Mouse (Mus musculus) CH12.LX (cell line): Measurements from ENCODE around the gene Gm20422. TPM values are rescaled to one million over a fixed set of nuclear protein-coding genes. Genes with fewer than 3 reads are reported as not detected.

Experiments used
- DNase-seq: peaks from one replicate; pipeline ENCODE4 v3.0.0-alpha.2; 2013; ENCODE audit errors: extremely low read depth
- H3K27ac ChIP-seq: 2 replicates; pipeline ENCODE4 v1.5.1; 2012; ENCODE audit warnings: low read depth, mild to moderate bottlenecking, control low read depth, moderate library complexity; ENCODE audit not compliant: insufficient read depth
- H3K27me3 ChIP-seq: replicated peaks from 2 replicates; pipeline ENCODE3; 2012; ENCODE audit warnings: inconsistent platforms
- H3K36me3 ChIP-seq, 2 experiments: replicated peaks in 1 of 2; 2 replicates each; pipeline versions ENCODE3 to v1.6.1; 2012; ENCODE audit warnings: inconsistent platforms in 1 of 2, low read length in 1 of 2, mild to moderate bottlenecking in 1 of 2, mixed read lengths in 1 of 2, moderate library complexity in 1 of 2; ENCODE audit not compliant: control insufficient read depth in 1 of 2, insufficient read depth in 1 of 2
- H3K4me1 ChIP-seq, 2 experiments: 2 replicates each; pipeline ENCODE4 v1.6.1; 2012; ENCODE audit warnings: inconsistent platforms in 1 of 2, moderate library complexity in 1 of 2; ENCODE audit not compliant: insufficient read depth in 2 of 2, control insufficient read depth in 1 of 2
- H3K4me2 ChIP-seq: 2 replicates; pipeline ENCODE4 v1.6.1; 2012; ENCODE audit warnings: low read depth, mild to moderate bottlenecking, control low read depth; ENCODE audit not compliant: poor library complexity, insufficient read depth, severe bottlenecking
- H3K4me3 ChIP-seq, 3 experiments: fragments of 150-350 bp in 1 of 3; sonication (generic) in 1 of 3; replicated peaks in 1 of 3; 2 replicates each; pipeline versions ENCODE3 to v1.5.1; 2011 to 2012; ENCODE audit warnings: low read depth in 2 of 3, low read length in 2 of 3, mild to moderate bottlenecking in 2 of 3, moderate library complexity in 2 of 3, control low read depth in 1 of 3, improper control_type of control experiment in 1 of 3, inconsistent platforms in 1 of 3, mixed read lengths in 1 of 3; ENCODE audit not compliant: poor library complexity in 1 of 3
- H3K79me2 ChIP-seq: replicated peaks from 2 replicates; pipeline ENCODE4 v1.6.1; 2012; ENCODE audit warnings: mild to moderate bottlenecking, moderate library complexity; ENCODE audit not compliant: control insufficient read depth, poor library complexity, insufficient read depth, severe bottlenecking; ENCODE audit errors: extremely low read depth
- H3K9ac ChIP-seq: 2 replicates; pipeline ENCODE4 v1.6.1; 2012; ENCODE audit warnings: low read depth, mild to moderate bottlenecking, control low read depth, moderate library complexity; ENCODE audit not compliant: insufficient read depth
- H3K9me3 ChIP-seq: replicated peaks from 2 replicates; pipeline ENCODE3; 2012; ENCODE audit warnings: low read length, inconsistent platforms, mixed read lengths
- BHLHE40 ChIP-seq: IDR thresholded peaks from 2 replicates; pipeline ENCODE4 v1.6.1; 2011; ENCODE audit warnings: mild to moderate bottlenecking, low read depth, low read length, improper control_type of control experiment
- CHD1 ChIP-seq: IDR thresholded peaks from 2 replicates; pipeline ENCODE4 v1.6.1; 2012; ENCODE audit warnings: low read depth, low read length, improper control_type of control experiment, inconsistent platforms
- CHD2 ChIP-seq: IDR thresholded peaks from 2 replicates; pipeline ENCODE4 v1.6.1; 2011; ENCODE audit warnings: low read length, improper control_type of control experiment
- CTCF ChIP-seq, 2 experiments: IDR thresholded peaks in 1 of 2; conservative IDR thresholded peaks in 1 of 2; 2 replicates each; pipeline ENCODE4 v1.5.1; 2011 to 2012; ENCODE audit warnings: low read depth in 2 of 2, low read length in 2 of 2, improper control_type of control experiment in 1 of 2, inconsistent platforms in 1 of 2, mild to moderate bottlenecking in 1 of 2, moderate library complexity in 1 of 2
- E2F4 ChIP-seq: IDR thresholded peaks from 2 replicates; pipeline ENCODE4 v1.6.1; 2011; ENCODE audit warnings: low read depth, low read length, improper control_type of control experiment; ENCODE audit not compliant: insufficient replicate concordance
- ELF1 ChIP-seq: IDR thresholded peaks from 2 replicates; pipeline ENCODE4 v1.6.1; 2014; ENCODE audit warnings: low read depth, mild to moderate bottlenecking, inconsistent platforms, low read length, improper control_type of control experiment
- EP300 ChIP-seq: IDR thresholded peaks from 2 replicates; pipeline ENCODE4 v1.6.1; 2011; ENCODE audit warnings: low read length, improper control_type of control experiment
- ETS1 ChIP-seq: conservative IDR thresholded peaks from 2 replicates; pipeline ENCODE4 v1.6.1; 2012; ENCODE audit warnings: low read depth, mild to moderate bottlenecking, inconsistent platforms, low read length, improper control_type of control experiment, moderate library complexity
- GABPA ChIP-seq: IDR thresholded peaks from 2 replicates; pipeline ENCODE4 v1.6.1; 2012; ENCODE audit warnings: low read depth, low read length, improper control_type of control experiment, inconsistent platforms; ENCODE audit not compliant: insufficient replicate concordance
- HCFC1 ChIP-seq: IDR thresholded peaks from 2 replicates; pipeline ENCODE4 v1.6.1; 2012; ENCODE audit warnings: low read depth, mild to moderate bottlenecking, inconsistent platforms, low read length, improper control_type of control experiment
- IRF4 ChIP-seq: IDR thresholded peaks from 2 replicates; pipeline ENCODE4 v1.6.1; 2014; ENCODE audit warnings: low read depth, mild to moderate bottlenecking, inconsistent platforms, low read length, improper control_type of control experiment
- JUN ChIP-seq: IDR thresholded peaks from 2 replicates; pipeline ENCODE4 v1.6.1; 2011; ENCODE audit warnings: low read depth, mild to moderate bottlenecking, low read length, improper control_type of control experiment, moderate library complexity; ENCODE audit not compliant: insufficient read depth
- JUND ChIP-seq: conservative IDR thresholded peaks from 2 replicates; pipeline ENCODE4 v1.6.1; 2011; ENCODE audit warnings: low read depth, low read length, improper control_type of control experiment
- KAT2A ChIP-seq: IDR thresholded peaks from 2 replicates; pipeline ENCODE4 v1.6.1; 2012; ENCODE audit warnings: low read length, improper control_type of control experiment, inconsistent platforms; ENCODE audit not compliant: insufficient replicate concordance
- MAFK ChIP-seq: IDR thresholded peaks from 2 replicates; pipeline ENCODE4 v1.6.1; 2011; ENCODE audit warnings: low read length, improper control_type of control experiment; ENCODE audit not compliant: insufficient replicate concordance
- MAX ChIP-seq: IDR thresholded peaks from 2 replicates; pipeline ENCODE4 v1.6.1; 2011; ENCODE audit warnings: low read length, improper control_type of control experiment
- MAZ ChIP-seq: IDR thresholded peaks from 2 replicates; pipeline ENCODE4 v1.6.1; 2012; ENCODE audit warnings: low read depth, mild to moderate bottlenecking, inconsistent platforms, low read length, improper control_type of control experiment, moderate library complexity
- MEF2A ChIP-seq: IDR thresholded peaks from 2 replicates; pipeline ENCODE4 v1.6.1; 2014; ENCODE audit warnings: low read depth, mild to moderate bottlenecking, inconsistent platforms, low read length, improper control_type of control experiment, borderline replicate concordance
- MXI1 ChIP-seq: IDR thresholded peaks from 2 replicates; pipeline ENCODE4 v1.6.1; 2011; ENCODE audit warnings: mild to moderate bottlenecking, low read depth, low read length, improper control_type of control experiment
- MYC ChIP-seq: IDR thresholded peaks from 2 replicates; pipeline ENCODE4 v1.6.1; 2011; ENCODE audit warnings: low read depth, mild to moderate bottlenecking, improper control_type of control experiment, low read length
- NELFE ChIP-seq: IDR thresholded peaks from 2 replicates; pipeline ENCODE4 v1.6.1; 2011; ENCODE audit warnings: low read depth, low read length, improper control_type of control experiment
- NRF1 ChIP-seq: IDR thresholded peaks from 2 replicates; pipeline ENCODE4 v1.6.1; 2014; ENCODE audit warnings: low read depth, mild to moderate bottlenecking, inconsistent platforms, low read length, improper control_type of control experiment, moderate library complexity
- PAX5 ChIP-seq: IDR thresholded peaks from 2 replicates; pipeline ENCODE4 v1.6.1; 2012; ENCODE audit warnings: low read length, inconsistent platforms, mixed read lengths
- POLR2A ChIP-seq: IDR thresholded peaks from 2 replicates; pipeline ENCODE4 v1.6.1; 2011; ENCODE audit warnings: low read depth, mild to moderate bottlenecking, improper control_type of control experiment, low read length
- POLR2AphosphoS2 ChIP-seq: IDR thresholded peaks from 2 replicates; pipeline ENCODE4 v1.6.1; 2011; ENCODE audit warnings: low read depth, low read length, improper control_type of control experiment
- RAD21 ChIP-seq: IDR thresholded peaks from 2 replicates; pipeline ENCODE4 v1.6.1; 2011; ENCODE audit warnings: low read depth, mild to moderate bottlenecking, low read length, improper control_type of control experiment, moderate library complexity
- RCOR1 ChIP-seq: conservative IDR thresholded peaks from 2 replicates; pipeline ENCODE4 v1.6.1; 2012; ENCODE audit warnings: low read depth, mild to moderate bottlenecking, inconsistent platforms, low read length, improper control_type of control experiment
- SIN3A ChIP-seq: IDR thresholded peaks from 2 replicates; pipeline ENCODE4 v1.6.1; 2012; ENCODE audit warnings: low read length, improper control_type of control experiment, inconsistent platforms
- SMC3 ChIP-seq: IDR thresholded peaks from 2 replicates; pipeline ENCODE4 v1.6.1; 2011; ENCODE audit warnings: low read depth, low read length, improper control_type of control experiment
- TBP ChIP-seq: conservative IDR thresholded peaks from 2 replicates; pipeline ENCODE4 v1.6.1; 2011; ENCODE audit warnings: low read depth, low read length, improper control_type of control experiment
- TCF12 ChIP-seq: IDR thresholded peaks from 2 replicates; pipeline ENCODE4 v1.6.1; 2014; ENCODE audit warnings: low read depth, mild to moderate bottlenecking, inconsistent platforms, low read length, improper control_type of control experiment
- UBTF ChIP-seq: IDR thresholded peaks from 2 replicates; pipeline ENCODE4 v1.6.1; 2012; ENCODE audit warnings: low read depth, mild to moderate bottlenecking, inconsistent platforms, low read length, improper control_type of control experiment, moderate library complexity
- USF1 ChIP-seq: IDR thresholded peaks from 2 replicates; pipeline ENCODE4 v1.6.1; 2014; ENCODE audit warnings: low read depth, mild to moderate bottlenecking, inconsistent platforms, low read length, improper control_type of control experiment
- USF2 ChIP-seq: conservative IDR thresholded peaks from 2 replicates; pipeline ENCODE4 v1.6.1; 2011; ENCODE audit warnings: low read depth, low read length, improper control_type of control experiment
- ZC3H11A ChIP-seq: IDR thresholded peaks from 2 replicates; pipeline ENCODE4 v1.6.1; 2012; ENCODE audit warnings: low read depth, mild to moderate bottlenecking, inconsistent platforms, low read length, improper control_type of control experiment
- ZKSCAN1 ChIP-seq: IDR thresholded peaks from 2 replicates; pipeline ENCODE4 v1.6.1; 2012; ENCODE audit warnings: low read depth, inconsistent platforms, low read length, improper control_type of control experiment, borderline replicate concordance
- ZMIZ1 ChIP-seq: IDR thresholded peaks from 2 replicates; pipeline ENCODE4 v1.6.1; 2012; ENCODE audit warnings: low read depth, mild to moderate bottlenecking, inconsistent platforms, low read length, improper control_type of control experiment
- ZNF384 ChIP-seq: IDR thresholded peaks from 2 replicates; pipeline ENCODE4 v1.6.1; 2012; ENCODE audit warnings: low read depth, low read length, improper control_type of control experiment, inconsistent platforms
- dilution Hi-C: fragments of 300-500 bp; cut with MboI; formaldehyde crosslinking; loops from 2 replicates; pipeline ENCODE4 v1.14.3; 2020; ENCODE audit warnings: low sequenced_read_pairs; ENCODE audit not compliant: extremely low pct_unique_long_range_greater_than_20kb, extremely low pct_ligation_motif_present
- in situ Hi-C: fragments of 300-500 bp; cut with MboI; formaldehyde crosslinking; loops from 3 replicates; pipeline ENCODE4 v1.14.3; 2019; ENCODE audit warnings: low sequenced_read_pairs, low pct_ligation_motif_present, low pct_unique_long_range_greater_than_20kb, mixed read lengths
- polyA plus RNA-seq: library from polyadenylated mRNA; unstranded; fragments of >175 nt; gene quantifications from 2 replicates; pipeline ENCODE4 v1.2.1, GENCODE M21; 2012; ENCODE audit warnings: low read depth; ENCODE audit not compliant: insufficient read length
- total RNA-seq, 2 experiments: library from RNA; depleted of rRNA; stranded (reverse); fragments of 300-350 nt in 1 of 2; fragments of >200 nt in 1 of 2; gene quantifications; 2 replicates each; pipeline ENCODE4 v1.2.3; 2012 to 2014

Gm20422 gene
- total RNA-seq (2012; rRNA removed) = 1.4 and 2.1 TPM in 2 replicates
- 0.49 and 1.6 TPM in 2 replicates for total RNA-seq (2014; rRNA removed)
- 2.0 and 2.8 TPM in 2 replicates for polyA plus RNA-seq

DNA sequence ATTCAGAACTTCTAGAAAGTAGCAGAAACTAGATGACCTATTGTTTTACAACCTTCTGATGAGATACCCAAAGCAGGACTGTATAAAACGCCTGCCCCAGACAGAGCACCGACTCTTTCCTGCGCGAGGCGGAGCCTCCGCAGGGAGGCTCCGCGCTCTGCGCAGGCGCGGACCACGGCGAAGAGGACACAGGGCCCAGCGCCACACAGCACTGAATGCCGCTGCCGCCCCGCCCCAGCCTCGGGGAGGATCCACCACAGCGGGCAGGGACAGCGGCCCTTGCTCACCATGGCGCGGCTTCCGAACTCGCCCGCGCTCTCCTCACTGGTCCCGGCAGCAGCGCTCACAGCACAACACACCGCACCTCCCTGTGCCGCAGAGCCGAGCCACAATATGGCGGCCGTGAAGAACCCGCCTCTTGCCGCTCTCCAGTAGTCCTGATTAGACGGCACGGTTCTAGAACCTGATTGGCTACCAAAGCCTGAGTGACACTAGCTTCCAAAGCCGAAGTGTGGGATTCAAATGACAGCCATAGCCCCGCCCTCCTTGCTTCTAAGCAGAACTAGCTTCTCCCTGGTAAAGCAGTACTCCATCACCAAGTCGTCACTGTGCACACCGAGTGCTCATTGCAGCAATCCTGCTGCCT is at the start of gene Gm20422:
Gene Gm20422, minus strand, starts transcription at position 384 of the 646 bp plus-strand sequence.
- dilution Hi-C loops = no loop called here
- peaks cover 42% of the 10 kb centered on the region for H3K79me2 ChIP-seq
- H3K27ac ChIP-seq = peak within 1 kb of the TSS; percentile 93
- no peaks in the 10 kb centered on the region for H3K9me3 ChIP-seq
- DNase-seq = peak; percentile 99
- peaks cover 11 to 34% of the 10 kb centered on the region in 2 experiments for H3K36me3 ChIP-seq
- peak within 1 kb of the TSS; percentile 72 for H3K9ac ChIP-seq
- peak within 1 kb of the TSS; percentile 60 to 90 (median 77) for H3K4me3 ChIP-seq
- H3K27me3 ChIP-seq = no peaks in the 10 kb centered on the region
- peak within 1 kb of the TSS; percentile 72 for H3K4me2 ChIP-seq
- TF ChIP-seq ELF1 (peak; percentile 52), SIN3A (peak; percentile 85; the same call in 1 of the 2 replicates), IRF4 (peak; percentile 40; the same call in 1 of the 2 replicates), UBTF (no peak), NRF1 (peak; percentile 90), USF1 (no peak), HCFC1 (peak; percentile 75), CHD1 (no peak), E2F4 (peak; percentile 54; the same call in 1 of the 2 replicates), KAT2A (0 out of 2 replicates have a peak, but pooled peaks have one; percentile 27), POLR2AphosphoS2 (peak; percentile 97), USF2 (no peak), ZC3H11A (no peak), ETS1 (no peak), CTCF (conservative IDR thresholded peaks at IDR 0.05 in 1 of 2, IDR thresholded peaks at IDR 0.05 in 1 of 2; ENCODE audit: low read depth in 2 of 2, low read length in 2 of 2) (no peak), ZNF384 (no peak), EP300 (no peak), GABPA (no peak), TCF12 (peak; percentile 70), MEF2A (peak; percentile 61; the same call in 1 of the 2 replicates), NELFE (peak; percentile 97), BHLHE40 (no peak), RAD21 (no peak), TBP (peak; percentile 81), SMC3 (no peak), MXI1 (peak; percentile 78; the same call in 1 of the 2 replicates), MYC (peak; percentile 56), CHD2 (peak; percentile 37; the same call in 1 of the 2 replicates), PAX5 (no peak), MAFK (no peak), POLR2A (peak; percentile 99), MAX (peak; percentile 65; the same call in 1 of the 2 replicates), RCOR1 (no peak), ZKSCAN1 (no peak), JUND (no peak), MAZ (peak; percentile 38; the same call in 1 of the 2 replicates), JUN (no peak), ZMIZ1 (peak; percentile 96)
- H3K4me1 ChIP-seq = peaks cover 5 to 28% of the 10 kb centered on the region in 2 experiments
- in situ Hi-C loops = no loop called here
